Mouse (Mus musculus) R1 (cell line): ENCODE data around the gene Ccdc189.

Experiments
- DNase-seq: peaks from one replicate; pipeline ENCODE4 v3.0.0-alpha.2; 2018; ENCODE audit warnings: low read depth, low spot score

Gene Ccdc189

GRCm38 (mm10) chr7:127592575-127592974 lies 4.2 kb upstream of the Ccdc189 start:
- peak; percentile 87 for DNase-seq

DNA sequence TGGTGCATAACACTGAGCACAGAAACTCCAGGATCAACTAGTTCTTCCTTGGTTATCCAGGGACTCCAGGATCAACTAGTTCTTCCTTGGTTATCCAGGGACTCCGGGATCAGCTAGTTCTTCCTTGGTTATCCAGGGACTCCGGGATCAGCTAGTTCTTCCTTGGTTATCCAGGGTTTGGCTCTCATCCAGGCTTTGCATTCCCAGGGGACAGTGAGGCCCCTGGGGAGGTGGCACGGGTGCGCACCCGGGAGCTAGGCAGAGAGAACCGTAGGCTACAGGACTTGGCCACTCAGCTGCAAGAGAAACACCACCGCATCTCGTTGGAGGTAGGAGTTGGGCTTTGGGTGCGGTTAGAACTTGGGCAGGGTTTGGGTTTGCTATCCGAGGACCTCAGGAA lies 2.7 kb upstream of the Ccdc189 start:
- DNase-seq = no peak

- DNase-seq = no peak
Observed at GRCm38 (mm10) chr7:127589637-127590036, 1.2 kb upstream of the Ccdc189 start.

DNA sequence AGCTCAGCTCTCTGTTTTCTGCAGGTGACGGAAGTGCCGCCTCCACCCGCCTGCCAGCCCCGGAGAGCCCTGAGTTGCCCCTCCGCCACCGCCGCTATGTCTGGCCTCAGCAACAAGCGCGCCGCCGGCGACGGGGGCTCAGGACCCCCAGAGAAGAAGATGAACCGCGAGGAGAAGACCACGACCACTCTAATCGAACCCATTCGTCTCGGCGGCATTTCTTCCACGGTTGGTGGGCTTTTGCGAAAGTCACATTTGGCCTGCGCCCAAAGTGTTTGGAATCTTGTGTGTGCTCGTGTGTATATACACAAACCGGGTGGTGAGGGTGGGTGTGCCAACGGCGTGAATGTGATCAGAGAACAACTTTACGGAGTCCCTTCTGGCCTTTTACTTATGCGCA lies 506 bp upstream of the Ccdc189 start:
- peak; percentile 27 for DNase-seq

DNA sequence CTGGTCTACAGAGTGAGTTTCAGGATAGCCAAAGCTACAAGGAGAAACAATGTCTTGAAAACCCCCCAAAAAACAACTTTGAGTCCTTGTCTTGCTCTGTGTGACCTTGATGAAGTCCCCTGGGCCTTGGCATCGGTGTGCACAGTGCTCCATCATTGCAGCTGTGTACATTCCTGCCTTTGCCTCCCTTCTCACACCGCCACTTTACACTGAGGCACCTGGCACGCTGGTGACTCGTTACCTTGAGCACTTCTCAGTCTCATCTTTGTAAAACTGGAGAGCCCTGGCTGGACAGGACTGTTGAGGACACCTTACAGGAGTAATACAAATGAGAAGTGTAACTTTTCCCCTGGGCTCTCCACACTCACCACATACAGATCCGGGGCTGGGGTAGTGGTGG lies 1.2 kb downstream of the Ccdc189 start:
- no peak for DNase-seq

DNA sequence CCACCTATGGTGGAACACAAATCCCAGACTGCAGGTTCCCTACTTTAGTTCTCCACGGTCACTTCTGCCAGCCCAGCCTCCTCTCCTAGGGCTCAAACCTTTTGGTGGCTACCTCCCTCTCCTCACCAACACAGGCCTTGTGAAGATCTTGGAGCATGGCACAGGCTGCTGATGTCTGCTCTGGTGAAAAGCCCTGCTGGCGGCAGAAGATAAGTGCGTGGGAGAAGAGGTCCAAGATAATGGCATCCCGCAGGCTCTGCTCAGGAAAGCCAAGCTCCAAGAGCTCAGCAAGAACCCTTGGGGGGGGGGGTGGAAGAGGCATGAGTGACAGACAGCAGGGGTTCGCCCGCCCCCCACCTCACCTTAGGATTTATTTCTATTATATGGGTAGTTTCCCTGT lies 2.2 kb downstream of the Ccdc189 start:
- DNase-seq = no peak

DNA sequence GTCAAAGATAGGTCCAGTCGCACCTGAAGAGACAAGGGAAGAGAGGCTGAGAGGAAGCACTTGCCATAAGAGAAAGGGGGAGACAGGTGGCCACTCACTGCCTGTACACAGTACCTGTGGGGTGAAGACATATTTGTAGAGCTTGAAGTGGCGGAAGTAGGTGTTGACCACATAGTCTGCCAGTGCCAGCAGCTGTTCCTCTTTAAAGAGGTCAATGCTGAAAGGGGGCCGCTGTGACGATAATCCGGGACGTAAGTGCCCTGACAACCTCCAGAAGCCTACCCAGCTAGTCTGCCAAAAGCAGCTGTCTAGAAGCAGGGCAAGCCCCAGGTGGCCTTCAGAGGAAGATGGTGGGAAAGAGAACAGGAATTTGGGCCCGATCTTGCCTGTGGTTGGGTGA lies 3.4 kb downstream of the Ccdc189 start:
- DNase-seq = peak; percentile 21

DNA sequence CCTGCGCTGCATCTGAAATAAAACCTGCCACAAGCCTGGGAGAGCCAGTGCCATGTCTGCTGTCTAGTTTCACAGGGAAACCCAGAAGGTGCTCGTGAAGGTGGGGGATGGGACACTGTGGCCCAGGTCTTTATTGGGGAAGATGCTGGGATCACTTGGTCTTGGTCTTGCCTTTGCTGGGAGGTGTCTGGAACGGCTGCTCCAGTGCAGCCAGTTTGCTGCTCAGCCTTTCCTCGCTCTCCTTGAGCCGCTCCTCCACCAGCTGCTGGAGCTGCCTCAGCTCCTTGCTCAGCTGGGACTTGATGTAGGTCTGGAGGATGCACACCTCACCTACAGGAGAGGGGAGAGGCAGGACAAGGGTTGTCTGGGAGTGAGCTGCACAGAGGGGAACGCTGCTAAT lies 5.1 kb downstream of the Ccdc189 start:
- no peak for DNase-seq

DNA sequence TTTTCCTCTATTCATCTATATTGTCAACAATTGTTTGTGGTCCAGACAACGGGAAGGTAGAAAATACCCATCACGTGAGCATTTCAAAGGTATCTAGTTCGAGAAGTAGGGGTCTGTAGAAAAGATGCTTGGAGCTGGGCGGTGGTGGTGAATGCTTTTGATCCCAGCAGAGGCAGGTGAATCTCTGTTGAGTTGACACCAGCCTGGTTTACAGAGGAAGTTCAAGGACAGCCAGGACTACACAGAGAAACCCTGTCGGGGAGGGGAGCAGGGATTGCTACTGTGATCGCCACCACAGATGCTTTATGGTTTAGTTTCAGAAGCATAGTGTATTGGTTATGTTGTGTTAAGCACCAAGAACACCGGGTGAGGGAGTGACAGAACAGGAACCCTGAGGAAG lies 14.3 kb downstream of the Ccdc189 start:
- DNase-seq = no peak

- no peak for DNase-seq
Observed at GRCm38 (mm10) chr7:127573503-127574008, 14.8 kb downstream of the Ccdc189 start.

DNA sequence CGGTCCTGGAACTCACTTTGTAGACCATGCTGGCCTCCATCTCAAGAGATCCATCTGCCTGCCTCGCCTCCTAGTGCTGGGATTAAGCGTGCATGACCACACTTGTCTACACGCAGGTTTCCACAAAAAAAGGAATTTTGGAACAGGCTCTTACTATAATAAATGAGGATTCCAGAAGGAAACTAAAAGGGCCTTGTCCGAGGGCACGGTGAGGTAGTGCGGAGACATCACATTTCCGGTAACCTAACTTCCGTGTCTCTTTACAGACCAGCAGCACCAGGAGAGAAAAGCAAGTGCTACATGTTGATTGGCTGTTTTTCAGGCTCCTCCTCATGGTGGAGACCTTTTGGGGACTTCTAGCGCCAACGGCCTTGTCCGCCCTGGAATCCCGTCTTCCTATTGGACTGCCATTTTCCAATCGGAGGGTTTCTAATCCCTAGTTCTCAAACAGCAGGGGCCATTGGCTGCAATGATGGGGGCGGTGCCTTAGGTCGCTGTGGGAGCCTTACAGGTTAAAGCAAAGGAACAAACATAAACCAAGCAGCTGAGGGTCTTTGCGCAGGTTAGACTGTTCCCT lies 15.4 kb downstream of the Ccdc189 start, which contains the start of gene Phkg2:
TSS of gene Phkg2 (plus strand) at position 446 of the 577 bp plus-strand sequence.
- peak; percentile 100 for DNase-seq

DNA sequence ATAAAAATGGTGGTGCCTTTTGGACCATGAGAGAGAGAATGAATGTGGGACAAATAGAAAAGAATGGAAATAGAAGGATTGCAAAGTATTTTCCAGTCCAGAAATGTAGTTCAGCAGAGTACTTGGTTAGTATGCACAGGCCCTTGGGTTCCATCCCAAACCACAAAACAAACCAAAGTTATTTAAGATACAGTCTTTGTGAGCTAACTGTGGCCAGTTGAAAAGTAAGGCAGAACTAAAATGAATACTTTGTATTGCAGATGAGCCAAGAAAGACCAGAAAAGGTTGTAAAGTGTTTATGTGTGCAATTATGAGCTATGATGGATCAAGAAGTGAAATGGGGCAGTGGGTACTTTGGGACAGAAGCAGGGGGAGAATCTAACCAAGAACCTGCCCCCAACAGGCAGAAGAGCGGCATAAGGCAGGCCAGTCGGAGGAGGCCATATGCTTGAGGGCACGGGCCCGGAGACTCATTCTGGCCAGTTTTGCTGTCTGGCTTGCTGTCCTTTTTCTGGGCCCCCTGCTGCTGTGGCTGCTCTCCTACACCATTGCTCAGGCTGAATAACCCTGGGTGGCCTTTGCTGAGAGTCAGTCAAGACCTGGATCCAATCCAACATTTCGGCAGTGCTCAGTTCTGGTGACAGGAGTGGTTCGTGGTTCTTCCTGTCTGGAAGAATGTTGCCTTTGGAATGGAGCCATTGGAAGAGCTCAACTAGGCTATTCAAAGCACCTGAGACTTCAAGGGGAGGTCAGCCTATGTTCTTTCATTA lies 23.8 kb downstream of the Ccdc189 start:
- no peak for DNase-seq

DNA sequence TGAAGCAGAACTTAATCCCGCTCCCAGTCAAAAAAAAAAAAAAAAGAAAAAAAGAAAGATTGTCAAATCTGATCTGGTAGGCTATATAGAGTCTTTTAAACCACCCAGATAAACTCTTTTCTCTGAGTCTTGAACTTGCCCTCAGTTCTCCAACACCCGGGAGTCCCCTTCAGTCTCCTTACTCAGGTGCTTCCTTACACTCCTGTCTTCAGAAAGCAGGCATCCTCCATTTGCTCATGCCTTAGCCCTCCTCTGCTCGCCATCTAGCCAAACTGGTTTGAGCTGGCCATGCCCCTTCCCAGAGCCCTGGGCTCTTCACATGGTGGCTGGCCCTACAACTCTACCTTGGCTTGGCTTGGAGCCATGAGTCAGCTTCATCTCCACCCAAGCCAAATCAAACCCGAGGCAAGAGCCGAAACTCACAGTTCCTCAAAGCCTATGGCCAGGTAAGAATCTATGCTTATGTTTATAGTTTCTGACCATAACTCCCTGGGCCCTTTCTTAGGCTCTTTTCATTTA lies 27.0 kb downstream of the Ccdc189 start, which contains the start of gene Tmem265:
TSS of gene Tmem265 (plus strand) at position 51 of the 519 bp plus-strand sequence.
- DNase-seq = no peak

DNA sequence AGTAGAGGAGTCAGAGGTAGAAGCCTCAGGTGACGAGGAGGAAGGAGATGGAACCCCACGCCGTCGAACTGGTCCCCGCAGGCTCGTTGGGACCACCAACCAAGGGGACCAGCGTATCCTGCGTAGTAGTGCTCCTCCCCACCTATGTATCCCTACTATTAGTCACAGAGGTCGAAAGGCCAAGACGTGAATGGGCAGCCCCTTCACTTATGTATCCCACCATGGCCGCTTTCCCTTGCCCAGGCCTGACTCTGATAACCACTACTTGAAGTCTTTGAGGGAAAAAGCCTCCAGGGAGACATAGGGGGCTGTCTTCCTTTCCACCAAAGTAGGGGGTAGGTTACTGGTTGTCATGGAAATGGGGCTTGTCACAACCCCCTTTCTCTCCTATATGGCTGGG lies 27.8 kb downstream of the Ccdc189 start:
- DNase-seq = peak; percentile 45

DNA sequence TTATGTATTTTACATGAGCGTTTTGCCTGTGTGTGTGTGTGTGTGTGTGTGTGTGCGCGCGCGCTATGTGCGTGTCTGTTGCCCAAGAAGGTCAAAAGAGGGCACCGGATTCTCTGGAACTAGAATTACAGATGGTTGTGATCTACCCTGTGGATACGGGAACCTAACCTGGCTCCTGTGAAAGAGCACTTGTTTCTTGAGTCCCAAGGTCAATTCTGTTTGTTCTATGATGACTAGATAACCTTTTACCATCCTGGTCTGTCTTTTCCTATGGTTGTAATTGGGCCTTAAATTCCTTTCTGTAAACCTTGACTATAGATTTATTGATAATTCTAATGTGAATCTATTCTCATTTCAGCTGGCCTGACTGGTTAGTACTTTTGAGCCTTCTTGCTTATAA lies 36.8 kb downstream of the Ccdc189 start:
- no peak for DNase-seq

DNA sequence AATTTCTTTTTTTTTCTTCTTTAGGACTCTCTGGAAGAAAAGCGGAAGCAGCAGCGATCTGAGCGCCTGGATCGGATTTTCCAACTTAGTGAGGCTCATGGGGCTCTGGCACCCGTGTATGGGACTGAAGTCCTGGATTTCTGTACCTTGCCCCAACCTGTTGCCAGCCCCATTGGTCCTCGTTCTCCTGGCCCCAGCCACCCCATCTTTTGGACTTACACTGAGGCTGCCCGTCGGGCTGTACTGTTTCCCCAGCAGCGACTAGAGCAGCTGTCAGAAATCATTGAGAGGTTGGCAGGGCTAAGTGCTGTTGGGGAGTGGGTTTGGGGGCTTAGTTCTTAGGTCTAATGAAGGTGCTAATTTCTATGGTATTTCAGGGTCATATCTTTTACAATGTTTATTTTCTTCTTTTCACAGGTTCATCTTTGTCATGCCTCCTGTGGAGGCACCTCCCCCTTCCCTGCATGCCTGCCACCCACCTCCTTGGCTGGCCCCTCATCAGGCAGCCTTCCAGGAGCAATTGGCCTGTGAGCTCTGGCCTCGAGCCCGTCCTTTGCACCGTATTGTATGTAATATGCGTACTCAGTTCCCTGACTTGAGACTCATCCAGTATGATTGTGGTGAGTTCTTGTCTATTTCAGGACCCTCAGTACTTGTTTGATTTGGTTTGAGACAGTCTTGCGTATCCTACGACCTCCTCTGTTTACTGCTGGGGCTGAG lies 39.1 kb downstream of the Ccdc189 start:
- no peak for DNase-seq

- no peak for DNase-seq
Observed at GRCm38 (mm10) chr7:127541671-127542070, 46.7 kb downstream of the Ccdc189 start.
